Mouse (Mus musculus) cerebellum, postnatal 36 days (tissue): Measurements from ENCODE around the gene Fam131a.
A peak's percentile ranks its signal among the peaks of the same experiment; 100 is the strongest.

Experiments used
- DNase-seq, 2 experiments: peaks; one replicate each; pipeline ENCODE4 v3.0.0; 2021 to 2022; ENCODE audit warnings: mixed read lengths in 2 of 2

The Fam131a gene

GRCm38 (mm10) chr16:20699266-20699665 is 6.2 kb downstream of the Fam131a start:
- DNase-seq: no peak

GRCm38 (mm10) chr16:20700036-20700435 is 7.0 kb downstream of the Fam131a start:
- peak; percentile 69 to 70 for DNase-seq

DNA sequence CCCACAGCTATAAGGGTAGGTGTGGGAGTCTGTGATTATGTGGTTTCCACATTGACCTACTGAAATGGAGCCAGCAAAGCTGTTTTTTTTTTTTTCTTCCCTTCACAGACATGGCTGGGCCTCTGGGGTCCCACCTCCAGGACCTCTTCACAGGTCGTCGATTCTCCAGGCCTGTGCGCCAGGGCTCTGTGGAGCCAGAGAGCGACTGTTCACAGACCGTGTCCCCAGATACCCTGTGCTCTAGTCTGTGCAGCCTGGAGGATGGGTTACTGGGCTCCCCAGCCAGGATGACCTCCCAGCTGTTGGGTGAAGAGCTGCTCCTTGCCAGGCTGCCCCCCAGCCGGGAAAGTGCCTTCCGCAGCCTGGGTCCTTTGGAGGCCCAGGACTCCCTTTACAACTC is 8.3 kb downstream of the Fam131a start:
- no peak for DNase-seq

DNA sequence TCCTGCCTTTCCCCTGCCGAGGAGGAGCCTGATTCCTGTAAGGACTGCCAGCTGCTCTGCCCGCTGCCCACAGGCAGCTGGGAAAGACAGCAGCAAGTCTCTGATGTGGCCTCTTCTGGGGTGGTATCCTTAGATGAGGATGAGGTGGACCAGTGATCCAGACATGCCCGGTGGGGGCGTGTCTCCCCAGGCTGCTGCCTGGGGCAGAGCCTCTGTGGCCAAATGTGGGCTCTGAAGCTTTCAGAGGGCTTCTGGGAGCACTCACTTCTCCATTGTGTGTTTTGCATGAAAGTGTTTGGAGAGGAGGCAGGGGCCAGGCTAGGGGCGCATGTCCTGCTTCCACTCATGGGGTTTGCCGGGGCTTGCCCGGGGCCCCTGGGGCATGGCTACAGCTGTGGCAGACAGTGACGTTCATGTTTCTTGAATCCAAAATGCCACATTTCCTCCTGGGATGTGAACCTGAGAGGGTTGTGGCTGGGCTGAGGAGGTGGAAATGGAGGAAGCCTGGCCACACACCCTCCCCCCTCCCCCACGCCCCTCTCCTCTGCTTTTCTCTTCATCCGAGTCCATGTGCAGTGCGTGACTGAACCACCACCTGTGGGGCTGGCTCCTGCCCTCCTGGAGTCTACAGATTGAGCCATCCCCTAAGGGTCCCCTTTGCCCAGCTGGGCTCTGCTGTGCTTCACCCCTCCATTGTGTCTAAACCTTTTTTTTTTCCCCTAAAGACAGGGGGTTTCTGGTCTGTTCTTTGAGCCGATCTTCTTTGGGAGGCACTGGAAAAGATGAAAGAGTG is 8.9 kb downstream of the Fam131a start:
- DNase-seq: no peak

DNA sequence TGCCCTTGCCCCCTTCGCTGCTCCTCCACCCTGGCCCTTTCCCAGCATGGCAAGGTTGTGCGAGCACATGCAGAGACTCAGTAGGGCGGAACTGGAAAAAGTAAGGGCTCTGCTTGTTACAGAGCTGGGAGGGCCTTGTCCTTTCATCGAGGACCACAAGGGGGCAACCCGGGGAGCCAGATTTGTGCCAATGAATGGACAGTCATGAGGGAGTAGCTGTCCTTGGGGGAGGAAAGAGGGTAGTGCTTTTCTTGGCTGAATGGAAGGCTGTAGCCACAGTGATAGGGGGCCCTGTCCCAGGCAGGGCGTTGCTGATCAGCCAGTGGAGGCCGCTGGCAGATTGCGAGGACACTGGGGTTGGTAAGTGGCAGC is 9.5 kb downstream of the Fam131a start:
- DNase-seq: peak; percentile 58 to 65

DNA sequence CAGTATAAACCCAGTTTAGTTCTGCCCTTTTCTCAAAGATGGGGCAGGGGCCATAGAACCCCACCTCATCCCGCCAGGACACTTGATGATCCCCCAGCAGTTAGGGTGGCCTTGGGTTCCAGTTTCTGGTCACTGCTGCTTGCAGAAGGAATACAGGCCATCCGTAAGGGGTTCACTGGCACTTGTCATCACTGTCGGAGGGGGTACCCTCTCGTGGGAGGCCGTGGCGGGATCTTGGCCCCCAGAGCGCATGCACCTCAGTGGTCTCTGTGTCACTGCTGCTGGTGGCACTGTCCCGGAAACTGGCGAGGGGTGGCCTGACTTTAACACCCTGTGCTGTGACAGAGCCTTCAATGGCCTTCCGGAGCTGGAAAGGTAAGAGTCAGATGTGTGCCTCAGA is 10.0 kb downstream of the Fam131a start:
- DNase-seq: no peak

- no peak for DNase-seq
Observed at GRCm38 (mm10) chr16:20703699-20704400, 10.8 kb downstream of the Fam131a start.

GRCm38 (mm10) chr16:20705786-20706185 is 12.7 kb downstream of the Fam131a start:
- DNase-seq: peak in 1 of 2 experiments; percentile 52

GRCm38 (mm10) chr16:20706407-20707055 is 13.5 kb downstream of the Fam131a start:
- peak in 1 of 2 experiments; percentile 25 for DNase-seq

GRCm38 (mm10) chr16:20708220-20708938 is 15.3 kb downstream of the Fam131a start:
- DNase-seq: no peak

DNA sequence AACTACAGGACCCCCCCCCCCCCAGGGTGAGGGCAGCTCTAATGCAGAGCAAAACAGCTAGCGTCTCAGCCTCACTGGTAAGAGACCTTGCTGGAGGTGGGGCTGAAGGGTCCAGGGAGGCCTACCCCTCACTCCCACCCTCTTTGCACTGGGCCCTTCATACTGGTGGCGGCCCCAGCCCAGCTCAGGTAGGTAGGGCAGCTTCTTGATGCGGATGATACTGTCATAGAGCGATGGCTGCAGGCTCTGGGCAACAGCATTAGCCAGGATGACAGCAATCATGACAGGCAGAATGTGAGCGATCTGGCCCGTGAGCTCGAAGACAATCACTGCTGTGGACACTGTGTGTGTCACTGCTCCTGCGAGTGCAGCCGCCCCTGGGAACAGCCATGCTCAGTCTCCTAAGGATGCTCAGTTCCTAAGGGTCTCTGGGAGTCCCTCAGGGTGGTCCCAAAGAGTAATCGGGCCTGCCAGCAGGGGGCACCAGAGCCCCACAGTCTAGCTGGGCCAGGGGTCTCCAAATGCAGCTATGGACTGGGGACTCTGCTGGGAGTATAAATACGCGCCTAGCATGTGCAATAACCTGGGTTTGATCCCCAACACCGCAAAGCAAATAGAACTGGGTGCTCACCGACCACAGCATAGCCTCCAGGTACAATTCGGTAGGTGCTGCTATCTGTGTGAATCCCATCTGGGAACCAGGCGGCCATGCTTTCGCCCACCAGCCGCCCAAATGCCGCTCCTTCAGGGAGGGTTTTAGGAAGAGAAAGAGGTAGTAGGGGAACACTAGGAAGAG is 16.1 kb downstream of the Fam131a start:
- peak in 1 of 2 experiments; percentile 39 for DNase-seq

GRCm38 (mm10) chr16:20710370-20710769 is 17.3 kb downstream of the Fam131a start:
- no peak for DNase-seq

GRCm38 (mm10) chr16:20710810-20711209 is 17.8 kb downstream of the Fam131a start:
- no peak for DNase-seq

GRCm38 (mm10) chr16:20712190-20712589 is 19.1 kb downstream of the Fam131a start:
- DNase-seq: no peak

GRCm38 (mm10) chr16:20712889-20713288 is 19.8 kb downstream of the Fam131a start:
- no peak for DNase-seq

GRCm38 (mm10) chr16:20714307-20715080 is 21.5 kb downstream of the Fam131a start:
- DNase-seq: no peak

- DNase-seq: no peak
Observed at GRCm38 (mm10) chr16:20715161-20715560, 22.1 kb downstream of the Fam131a start.

GRCm38 (mm10) chr16:20715566-20715965 is 22.5 kb downstream of the Fam131a start:
- DNase-seq: peak in 1 of 2 experiments; percentile 30

- DNase-seq: peak; percentile 69 to 75
Observed at GRCm38 (mm10) chr16:20715976-20716840, 23.2 kb downstream of the Fam131a start.

DNA sequence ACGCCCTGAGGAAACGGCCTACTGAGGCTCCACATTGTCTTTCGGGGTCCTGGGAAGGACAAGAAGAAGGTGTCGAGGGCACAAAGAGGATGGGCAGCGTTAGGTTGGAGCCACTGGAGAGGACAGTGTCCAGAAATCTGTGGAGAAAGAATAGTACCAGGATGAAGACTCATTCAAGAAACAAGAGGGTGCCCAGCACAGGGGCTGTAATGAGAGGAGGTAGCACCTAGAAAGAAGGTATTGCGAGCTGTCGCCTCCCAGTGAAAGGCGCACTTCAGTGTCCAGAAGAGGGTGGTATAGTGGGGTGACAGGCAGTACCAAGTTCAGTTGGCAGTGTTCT is 23.8 kb downstream of the Fam131a start:
- DNase-seq: no peak
